Mouse (Mus musculus) fat pad, adult 2 months (tissue): Measurements from ENCODE around the gene Hydin.

Experiments
- DNase-seq: peaks from one replicate; pipeline ENCODE4 v3.0.0-alpha.2; 2011; ENCODE audit warnings: low read depth, low spot score; ENCODE audit errors: extremely low read depth

Gene Hydin

GRCm38 (mm10) chr8:110629245-110630063 is 362.7 kb downstream of the Hydin start:
- no peak for DNase-seq

GRCm38 (mm10) chr8:110630079-110630478 is 363.3 kb downstream of the Hydin start:
- DNase-seq = no peak

DNA sequence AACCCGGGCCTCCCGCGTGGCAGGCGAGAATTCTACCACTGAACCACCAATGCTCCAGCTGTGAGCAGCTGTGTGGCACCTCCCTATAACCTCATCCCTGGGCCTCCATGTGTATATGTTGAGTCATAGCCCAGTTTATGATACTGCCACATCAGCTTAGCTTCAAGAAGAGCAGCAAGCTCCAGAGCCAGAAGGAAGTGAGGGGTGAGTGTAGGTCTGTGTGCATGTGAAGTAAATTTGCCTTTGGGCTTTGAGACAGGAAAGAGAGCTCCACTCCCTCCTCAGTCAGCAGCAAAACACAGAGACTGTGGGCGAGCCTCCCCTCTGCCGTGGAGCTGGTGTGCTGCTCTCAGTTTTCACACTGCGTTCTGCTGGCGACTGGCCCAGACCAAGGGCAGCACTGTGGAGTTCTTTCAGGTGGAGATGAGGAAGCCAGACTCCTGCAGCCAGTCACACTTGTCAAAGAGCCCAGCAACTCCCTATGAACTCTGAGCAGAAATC is 363.8 kb downstream of the Hydin start:
- DNase-seq = peak; percentile 31

DNA sequence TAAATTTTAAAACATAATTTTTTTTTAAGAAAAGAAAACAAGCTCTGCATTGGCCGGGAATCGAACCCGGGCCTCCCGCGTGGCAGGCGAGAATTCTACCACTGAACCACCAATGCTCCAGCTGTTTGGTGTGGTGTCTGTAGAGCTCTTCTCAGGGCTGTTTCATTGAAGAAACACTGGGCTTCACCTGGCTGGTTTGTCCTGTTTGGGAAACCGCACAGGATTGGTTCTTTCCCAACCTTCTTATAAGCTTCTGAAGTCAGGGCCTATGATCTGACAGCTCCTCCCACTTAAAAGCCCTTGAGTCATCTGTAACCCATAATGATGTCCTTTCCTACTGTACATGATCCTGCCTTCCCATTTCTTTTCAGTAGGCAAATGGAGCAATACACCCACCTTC is 364.4 kb downstream of the Hydin start:
- DNase-seq = peak; percentile 96

DNA sequence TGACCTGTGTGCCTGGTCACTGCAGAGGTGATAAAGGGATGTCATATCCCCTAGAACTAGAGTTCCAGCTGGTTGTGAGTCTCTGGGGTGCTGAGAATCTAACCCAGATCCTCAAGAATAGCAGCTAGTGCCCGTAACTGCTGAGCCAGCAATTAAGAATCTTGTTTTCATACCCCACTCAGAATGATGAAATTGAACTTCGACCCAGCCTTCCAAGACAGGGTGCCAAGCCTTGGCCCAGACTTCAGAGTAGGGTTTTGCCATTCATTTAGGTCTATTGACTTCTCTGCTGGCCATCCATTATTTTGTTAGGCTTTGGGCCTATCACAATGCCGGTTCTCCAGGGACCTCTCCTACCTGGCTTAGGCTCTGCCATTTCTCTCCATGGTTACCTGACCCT is 367.0 kb downstream of the Hydin start:
- DNase-seq = no peak

- no peak for DNase-seq
Measured at GRCm38 (mm10) chr8:110636182-110636581, 369.4 kb downstream of the Hydin start.

DNA sequence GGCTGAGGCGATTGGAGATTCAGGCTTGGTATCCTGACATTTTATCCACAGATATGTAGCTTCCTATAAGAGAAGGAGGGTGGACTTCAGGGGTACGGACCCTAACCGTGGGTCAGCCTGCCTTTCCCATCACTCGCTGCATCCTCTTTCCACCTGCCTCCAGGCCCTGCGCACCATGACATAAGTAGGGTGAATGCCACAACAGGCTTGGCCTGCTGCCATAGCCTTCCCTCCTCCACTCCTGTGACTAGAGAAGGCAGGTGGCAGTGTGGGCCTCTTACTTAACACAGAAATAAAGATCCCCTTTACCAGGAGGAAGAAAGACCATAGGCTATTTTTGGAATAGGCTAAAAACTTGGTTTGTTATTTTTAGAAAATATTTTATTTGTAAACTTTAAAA is 375.6 kb downstream of the Hydin start:
- no peak for DNase-seq

GRCm38 (mm10) chr8:110643177-110643576 is 376.4 kb downstream of the Hydin start:
- no peak for DNase-seq

DNA sequence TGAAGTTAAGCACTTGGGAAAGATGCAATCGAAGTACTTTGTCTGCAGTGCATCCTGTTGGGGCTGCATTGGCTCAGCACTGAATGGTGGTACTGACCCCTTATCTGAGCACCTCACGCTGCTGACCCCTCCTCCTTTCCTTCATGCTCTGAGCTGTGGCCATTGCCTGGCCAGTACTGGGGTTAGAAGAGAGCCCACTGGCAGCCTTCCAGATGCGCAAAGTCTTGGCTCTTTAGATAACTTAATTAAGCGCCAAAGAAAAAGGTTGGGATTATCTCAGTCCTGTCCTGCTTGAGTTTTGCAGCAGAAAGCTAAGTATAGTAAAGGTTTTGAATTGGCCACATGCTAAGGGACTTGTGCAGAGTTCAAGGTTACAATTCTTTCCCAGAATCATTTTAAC is 377.6 kb downstream of the Hydin start:
- no peak for DNase-seq

GRCm38 (mm10) chr8:110644901-110645300 is 378.1 kb downstream of the Hydin start:
- DNase-seq = no peak

- no peak for DNase-seq
Measured at GRCm38 (mm10) chr8:110645340-110645739, 378.6 kb downstream of the Hydin start.

- DNase-seq = no peak
Measured at GRCm38 (mm10) chr8:110646064-110646463, 379.3 kb downstream of the Hydin start.

- no peak for DNase-seq
Measured at GRCm38 (mm10) chr8:110648577-110648976, 381.8 kb downstream of the Hydin start.

- DNase-seq = no peak
Measured at GRCm38 (mm10) chr8:110649286-110649685, 382.5 kb downstream of the Hydin start.

GRCm38 (mm10) chr8:110650838-110651237 is 384.1 kb downstream of the Hydin start:
- no peak for DNase-seq

DNA sequence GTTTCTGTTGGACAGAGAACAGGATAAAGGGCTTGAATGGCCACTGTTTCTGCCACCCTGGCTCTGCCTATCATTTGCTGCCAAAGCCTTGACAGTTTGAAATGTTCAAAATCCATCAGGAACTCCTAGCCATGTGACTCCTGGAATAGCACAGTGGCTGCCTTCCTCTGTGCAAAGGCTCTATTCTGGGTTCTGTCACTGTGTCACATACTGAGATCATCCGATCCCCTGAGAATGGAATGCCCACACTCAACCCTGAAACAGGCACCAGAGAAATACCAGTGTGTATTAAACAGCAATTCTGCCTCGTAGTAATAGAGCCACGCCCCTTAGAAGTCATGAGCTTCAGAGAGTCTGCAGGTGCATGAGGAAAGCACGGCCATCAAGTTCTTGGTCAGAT is 385.1 kb downstream of the Hydin start:
- DNase-seq = no peak

DNA sequence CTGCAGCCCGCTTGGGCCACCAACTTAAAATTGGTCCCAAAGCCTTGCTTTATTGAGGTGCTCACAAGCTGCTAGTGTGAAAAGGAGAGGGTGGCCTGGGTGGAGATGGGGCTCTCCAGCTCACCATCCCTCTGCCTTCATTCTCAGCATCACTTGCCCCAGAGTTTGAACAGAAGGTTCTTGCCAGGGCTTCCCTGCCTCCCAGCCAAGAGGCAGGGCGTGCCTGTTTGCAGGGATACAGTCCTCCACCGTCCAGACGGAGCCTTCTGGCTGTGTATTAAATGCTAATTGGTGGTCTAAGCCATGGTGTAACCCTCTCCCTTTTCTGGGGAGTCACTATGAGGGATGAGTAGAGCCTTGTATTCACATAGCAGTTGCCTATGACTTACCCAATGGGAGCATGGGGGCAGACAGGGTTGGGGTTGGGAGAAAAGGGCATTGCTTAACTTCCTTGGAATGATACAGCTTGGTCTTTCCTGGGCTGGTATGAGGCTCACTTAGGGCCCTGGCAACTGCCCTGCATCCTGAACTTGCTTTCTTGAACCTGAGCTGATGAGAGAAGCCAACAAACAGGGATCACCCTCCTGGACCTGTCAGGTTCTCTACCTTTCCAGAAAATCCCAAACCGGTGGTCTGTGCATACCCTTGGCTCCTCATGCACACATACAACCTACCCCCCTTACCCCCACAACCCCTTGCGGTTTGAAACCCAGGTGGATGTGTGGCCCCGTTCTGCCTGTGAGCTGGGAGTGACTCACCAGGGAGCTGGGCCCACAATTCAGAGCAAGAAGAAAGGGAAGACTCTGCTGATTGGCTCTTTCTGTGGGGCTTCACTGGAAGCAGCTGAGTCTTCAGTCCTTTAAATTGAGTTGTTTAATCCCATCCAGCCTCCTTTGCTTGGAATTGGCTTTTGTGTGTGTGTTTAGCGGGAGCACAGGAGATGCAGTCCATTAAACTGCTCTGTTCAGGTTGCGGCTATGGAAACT is 387.6 kb downstream of the Hydin start:
- DNase-seq = no peak

GRCm38 (mm10) chr8:110655827-110656226 is 389.1 kb downstream of the Hydin start:
- peak; percentile 45 for DNase-seq

- no peak for DNase-seq
Measured at GRCm38 (mm10) chr8:110657661-110658060, 390.9 kb downstream of the Hydin start.
